Mouse (Mus musculus) liver, embryonic 14.5 days (tissue): Measurements from ENCODE around the gene Ube2d3.

Experiments
- CTCF ChIP-seq: IDR thresholded peaks from 2 replicates; pipeline ENCODE4 v1.5.1; 2016; ENCODE audit warnings: antibody characterized with exemption, low read depth, control low read depth
- EP300 ChIP-seq: IDR thresholded peaks from 2 replicates; pipeline ENCODE4 v1.6.1; 2016; ENCODE audit warnings: antibody characterized with exemption, low read depth

- TF ChIP-seq EP300 (peak; percentile 91), CTCF (no peak)
Measured at GRCm38 (mm10) chr3:135437758-135438495, at the start of gene Ube2d3.
